Mouse (Mus musculus) stomach, embryonic 16.5 days (tissue): Measurements from ENCODE around the gene Fam98c. TPM values are rescaled to one million over a fixed set of nuclear protein-coding genes. Genes with fewer than 3 reads are reported as not detected.
"Not testable (repeated sequence)": the region's sequence is repeated elsewhere in the genome, so short reads cannot be mapped to it uniquely, and the experiment has no call there.

ENCODE experiments used
- ATAC-seq: fragments of 200-750 bp; cut with Nextera tagmentation; 2 replicates; pipeline ENCODE4 v1.8.0; 2017; ENCODE audit warnings: moderate number of reproducible peaks, moderate TSS enrichment; ENCODE audit not compliant: insufficient read depth, low FRiP score
- H3K27ac ChIP-seq: fragments of 300-500 bp; sonication (generic); 2 replicates; pipeline ENCODE4 v1.5.1; 2014; ENCODE audit warnings: low read length
- H3K27me3 ChIP-seq: fragments of 300-500 bp; sonication (generic); 2 replicates; pipeline ENCODE4 v1.6.1; 2014; ENCODE audit warnings: low read length, control low read depth, mixed read lengths; ENCODE audit not compliant: control insufficient read depth, insufficient read depth
- H3K36me3 ChIP-seq: fragments of 300-500 bp; sonication (generic); 2 replicates; pipeline ENCODE4 v1.6.1; 2014; ENCODE audit warnings: low read length; ENCODE audit not compliant: control insufficient read depth, insufficient read depth
- H3K4me1 ChIP-seq: fragments of 300-500 bp; sonication (generic); 2 replicates; pipeline ENCODE4 v1.6.1; 2014; ENCODE audit warnings: low read length, control low read depth, mixed read lengths; ENCODE audit not compliant: control insufficient read depth, insufficient read depth
- H3K4me2 ChIP-seq: fragments of 300-500 bp; sonication (generic); 2 replicates; pipeline ENCODE4 v1.6.1; 2014; ENCODE audit warnings: low read depth, low read length, mixed read lengths
- H3K4me3 ChIP-seq: fragments of 300-500 bp; sonication (generic); replicated peaks from 2 replicates; pipeline ENCODE4 v1.5.1; 2014; ENCODE audit warnings: mild to moderate bottlenecking, low read length
- H3K9ac ChIP-seq: fragments of 300-500 bp; sonication (generic); 2 replicates; pipeline ENCODE4 v1.6.1; 2014; ENCODE audit warnings: low read length
- H3K9me3 ChIP-seq: fragments of 300-500 bp; sonication (generic); replicated peaks from 2 replicates; pipeline ENCODE4 v1.6.1; 2016; ENCODE audit warnings: low read length, control low read depth; ENCODE audit not compliant: control insufficient read depth
- WGBS: fragments of 180-500 bp; shearing (Covaris S2); extraction: QIAGEN DNeasy Blood & Tissue Kit; methylation state at CpG from one replicate; pipeline ENCODE4 v1.1.7; 2014; 5-methylcytosine and 5-hydroxymethylcytosine counted together
- polyA plus RNA-seq: library from polyadenylated mRNA; unstranded; fragments of >200 nt; fragmentation: Nextera tagmentation; extraction: Ambion mirVana; gene quantifications from 2 replicates; pipeline ENCODE4 v1.2.1, GENCODE M21; 2015

Gene Fam98c
- polyA plus RNA-seq = 18.9 and 19.6 TPM in 2 replicates

GRCm38 (mm10) chr7:29155838-29156782, at the start of gene Fam98c:
Gene Fam98c (minus strand): TSS chr7:29156234.
- WGBS = 3% methylated on average over 68 of the region's 68 CpGs
- H3K4me3 ChIP-seq = peak within 1 kb of the TSS; percentile 69
- ATAC-seq = peak; percentile 81
- no peaks in the 10 kb centered on the region for H3K27me3 ChIP-seq
- H3K9ac ChIP-seq = peak within 1 kb of the TSS; percentile 76
- H3K4me2 ChIP-seq = peak within 1 kb of the TSS; percentile 74
- 0 out of 2 replicates have a peak, but pooled peaks cover 4% of the 10 kb centered on the region for H3K4me1 ChIP-seq
- peak within 1 kb of the TSS; percentile 84 for H3K27ac ChIP-seq
- no peaks in the 10 kb centered on the region for H3K36me3 ChIP-seq
- H3K9me3 ChIP-seq = no peaks in the 10 kb centered on the region

GRCm38 (mm10) chr7:29202577-29202976, 46.5 kb upstream of the Fam98c start:
- Histone ChIP-seq H3K9ac (no peak overlapping the region), H3K27ac (no peak overlapping the region), H3K36me3 (no peaks in the 10 kb centered on the region), H3K27me3 (no peaks in the 10 kb centered on the region), H3K4me3 (no peak overlapping the region), H3K9me3 (no peaks in the 10 kb centered on the region), H3K4me1 (no peaks in the 10 kb centered on the region), H3K4me2 (no peak overlapping the region)
- no peak for ATAC-seq
- 70% methylated on average over 6 of the region's 6 CpGs for whole genome bisulfite sequencing

DNA sequence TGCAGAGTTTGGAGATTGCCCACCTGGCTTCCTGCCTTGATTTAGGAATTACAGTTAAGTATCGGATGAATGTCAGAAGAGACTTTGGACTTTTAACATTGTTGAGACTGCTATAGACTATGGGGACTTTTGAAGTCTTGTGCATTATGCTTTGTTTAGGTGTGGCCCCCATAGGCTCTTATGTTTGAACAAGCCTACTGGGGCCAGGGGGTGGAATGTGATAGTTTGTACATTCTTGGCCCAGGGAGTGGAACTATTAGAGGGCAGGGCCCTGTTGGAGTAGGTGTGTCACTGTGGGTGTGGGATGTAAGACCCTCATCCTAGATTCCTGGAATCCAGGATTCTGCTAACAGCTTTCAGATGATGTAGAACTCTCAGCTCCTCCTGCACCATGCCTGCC, 38.2 kb upstream of the Fam98c start:
- not testable (repeated sequence) for H3K27ac ChIP-seq, H3K4me1 ChIP-seq, H3K9ac ChIP-seq, H3K27me3 ChIP-seq, H3K4me2 ChIP-seq, H3K36me3 ChIP-seq, H3K4me3 ChIP-seq, H3K9me3 ChIP-seq
- ATAC-seq = peak; percentile 41; the same call in 1 of the 2 replicates
- 69% methylated on average over 1 of the region's 1 CpGs for WGBS

GRCm38 (mm10) chr7:29181323-29181722, 25.3 kb upstream of the Fam98c start:
- H3K4me1 ChIP-seq = peaks cover 16% of the 10 kb centered on the region
- WGBS = 84% methylated on average over 4 of the region's 4 CpGs
- not testable (repeated sequence) for H3K36me3 ChIP-seq, H3K4me2 ChIP-seq, H3K27ac ChIP-seq, H3K9ac ChIP-seq, H3K27me3 ChIP-seq, H3K4me3 ChIP-seq, H3K9me3 ChIP-seq, ATAC-seq

- WGBS = 43% methylated on average over 5 of the region's 5 CpGs
- Histone ChIP-seq H3K9me3 (no peaks in the 10 kb centered on the region), H3K9ac (peak overlapping the region; percentile 52; the same call in 1 of the 2 replicates), H3K4me3 (peak overlapping the region; percentile 54), H3K36me3 (0 out of 2 replicates have a peak, but pooled peaks cover 7% of the 10 kb centered on the region), H3K27me3 (no peaks in the 10 kb centered on the region), H3K4me1 (peaks cover 16% of the 10 kb centered on the region), H3K4me2 (peak overlapping the region; percentile 59), H3K27ac (peak overlapping the region; percentile 8)
- ATAC-seq = no peak
Observed at GRCm38 (mm10) chr7:29180854-29181236, 24.8 kb upstream of the Fam98c start.

GRCm38 (mm10) chr7:29180077-29180853, 24.2 kb upstream of the Fam98c start, which contains the start of gene Psmd8:
Gene Psmd8 (minus strand): TSS chr7:29180701.
- under 1% methylated on average over 62 of the region's 62 CpGs for WGBS
- Histone ChIP-seq H3K27ac (peak within 1 kb of the TSS; percentile 8), H3K36me3 (peaks cover 13% of the 10 kb centered on the region), H3K9ac (peak within 1 kb of the TSS; percentile 76), H3K4me2 (peak within 1 kb of the TSS; percentile 86), H3K4me3 (peak within 1 kb of the TSS; percentile 54), H3K27me3 (no peaks in the 10 kb centered on the region), H3K4me1 (peaks cover 16% of the 10 kb centered on the region), H3K9me3 (no peaks in the 10 kb centered on the region)
- peak; percentile 97 for ATAC-seq

DNA sequence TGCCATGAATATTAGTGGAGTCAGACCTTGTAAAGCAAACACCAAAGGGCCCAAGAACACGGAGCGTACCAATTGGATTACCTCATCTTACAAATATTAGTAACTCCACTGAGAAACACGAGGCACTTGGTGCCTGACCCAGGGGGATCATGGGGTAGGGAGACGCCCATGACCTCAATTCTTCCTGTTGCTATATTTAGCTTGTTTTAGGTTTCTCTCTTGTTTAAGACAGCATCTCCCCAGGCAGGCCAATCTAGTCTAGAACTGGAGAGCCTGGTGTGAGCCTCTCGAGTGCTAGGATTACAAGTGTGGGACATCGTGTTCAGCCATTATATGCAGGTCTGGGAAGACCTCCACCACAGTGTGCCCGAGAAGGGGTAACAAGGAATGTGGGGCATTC, 23.3 kb upstream of the Fam98c start:
- WGBS = 25% methylated on average over 7 of the region's 7 CpGs
- peaks cover 16% of the 10 kb centered on the region for H3K4me1 ChIP-seq
- no peak overlapping the region for H3K27ac ChIP-seq
- peaks cover 23% of the 10 kb centered on the region for H3K36me3 ChIP-seq
- H3K9me3 ChIP-seq = no peaks in the 10 kb centered on the region
- peak overlapping the region; percentile 76 for H3K9ac ChIP-seq
- peak overlapping the region; percentile 54 for H3K4me3 ChIP-seq
- peak overlapping the region; percentile 86 for H3K4me2 ChIP-seq
- no peaks in the 10 kb centered on the region for H3K27me3 ChIP-seq
- ATAC-seq = no peak

- Histone ChIP-seq H3K27ac (no peak overlapping the region), H3K27me3 (peaks cover 8% of the 10 kb centered on the region), H3K4me3 (no peak overlapping the region), H3K36me3 (peaks cover 33% of the 10 kb centered on the region), H3K4me1 (peaks cover 16% of the 10 kb centered on the region), H3K9ac (no peak overlapping the region), H3K4me2 (no peak overlapping the region), H3K9me3 (no peaks in the 10 kb centered on the region)
- WGBS = 89% methylated on average over 4 of the region's 4 CpGs
- ATAC-seq = no peak
Observed at GRCm38 (mm10) chr7:29178106-29178505, 22.1 kb upstream of the Fam98c start.
